Mouse (Mus musculus): ENCODE measurements at regions not wholly inside any gene's neighbourhood (a gene's known extent, or its start where the extent isn't known, plus 50 kb on each side); places are given as distances from the start of the nearest gene placed in this dataset.

DNA sequence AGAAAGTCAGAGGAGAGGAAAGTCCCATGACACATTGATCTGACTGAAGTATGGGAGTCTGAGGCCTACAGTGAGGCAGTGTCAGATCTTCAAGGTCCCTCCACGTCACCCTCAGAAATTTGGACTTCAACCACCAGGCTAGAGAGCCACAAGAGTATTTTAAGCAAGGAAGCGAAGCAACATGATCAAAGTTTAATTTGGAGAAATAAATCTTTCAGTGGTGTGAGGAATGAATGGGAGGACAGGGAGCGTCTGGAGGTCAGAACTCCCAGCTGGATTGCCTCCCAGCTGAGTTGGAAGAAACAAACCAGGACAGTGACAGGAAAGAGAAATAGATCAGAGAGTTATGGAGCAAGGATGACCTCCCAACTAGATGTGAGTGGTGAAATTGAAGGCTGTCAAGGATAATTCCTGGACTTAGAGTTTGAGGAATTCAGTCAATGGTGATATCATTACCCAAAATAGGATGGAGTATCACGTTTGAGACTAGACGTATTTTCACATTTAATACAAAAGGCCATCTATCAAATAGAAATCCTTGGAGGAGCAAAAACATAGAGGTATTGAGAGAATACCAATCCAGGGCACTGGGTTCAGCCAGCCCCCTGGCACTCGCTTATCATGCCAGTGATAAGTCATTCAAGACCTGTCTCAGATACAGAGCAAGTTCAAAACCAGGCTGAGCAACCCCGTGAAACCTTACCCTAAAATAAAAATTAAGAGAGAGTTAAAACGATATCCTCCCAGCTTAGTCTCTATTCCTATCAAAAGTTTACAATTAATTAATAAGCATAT is 494.7 kb downstream of the Ppargc1a start:
- ATAC-seq (ENCODE audit: low FRiP score) (no peak), DNase-seq (ENCODE audit: low spot score, missing footprints) (no peak)
- H3K9me3 ChIP-seq (ENCODE audit: control insufficient read depth, low read length) = no peaks in the 10 kb centered on the region
- no peak overlapping the region for H3K4me2 ChIP-seq
- no peak overlapping the region for H3K27ac ChIP-seq (ENCODE audit: low read depth, low read length)
- no peaks in the 10 kb centered on the region for H3K36me3 ChIP-seq (ENCODE audit: control insufficient read depth, insufficient read depth, low read length)
- H3K9ac ChIP-seq (ENCODE audit: low read length) = no peak overlapping the region
- no peaks in the 10 kb centered on the region for H3K4me1 ChIP-seq (ENCODE audit: control insufficient read depth, insufficient read depth, low read length)
- 91% methylated on average over 8 of the region's 8 CpGs for WGBS
- H3K27me3 ChIP-seq (ENCODE audit: control insufficient read depth, insufficient read depth, low read length) = no peaks in the 10 kb centered on the region
- H3K4me3 ChIP-seq (ENCODE audit: low read depth, low read length) = no peak overlapping the region

DNA sequence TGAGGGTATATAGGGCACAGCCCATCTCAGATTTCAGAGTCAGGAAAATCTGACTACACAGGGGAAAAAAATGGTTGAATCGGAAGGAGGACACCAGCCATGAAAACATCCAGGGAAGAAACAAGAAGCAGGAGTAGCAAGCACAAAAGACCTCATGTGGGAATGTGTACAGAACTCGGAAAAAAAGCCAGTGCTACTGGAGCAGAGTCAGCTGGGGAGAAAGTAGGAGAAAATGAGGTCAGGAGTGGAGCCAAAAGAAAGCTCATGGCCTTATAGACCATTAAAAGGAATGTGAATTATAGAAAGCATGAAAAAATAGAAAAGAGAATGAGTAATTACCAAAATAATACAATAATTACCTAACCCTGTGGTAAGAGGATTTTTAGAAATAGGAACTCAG is 495.4 kb downstream of the Ppargc1a start:
- 80% methylated on average over 2 of the region's 2 CpGs for WGBS
- DNase-seq (ENCODE audit: low spot score, missing footprints) = no peak

GRCm38 (mm10) chr5:51069668-51070067 is 497.9 kb downstream of the Ppargc1a start:
- ATAC-seq (ENCODE audit: low FRiP score) (no peak), DNase-seq (ENCODE audit: low spot score, missing footprints) (no peak)
- WGBS = 60% methylated on average over 1 of the region's 1 CpGs
- H3K27ac ChIP-seq (ENCODE audit: low read depth, low read length) = no peak overlapping the region
- H3K4me3 ChIP-seq (ENCODE audit: low read depth, low read length) = no peak overlapping the region
- H3K4me2 ChIP-seq = no peak overlapping the region
- H3K9ac ChIP-seq (ENCODE audit: low read length) = no peak overlapping the region
- no peaks in the 10 kb centered on the region for H3K4me1 ChIP-seq (ENCODE audit: control insufficient read depth, insufficient read depth, low read length)
- no peaks in the 10 kb centered on the region for H3K36me3 ChIP-seq (ENCODE audit: control insufficient read depth, insufficient read depth, low read length)
- H3K9me3 ChIP-seq (ENCODE audit: control insufficient read depth, low read length) = no peaks in the 10 kb centered on the region
- no peaks in the 10 kb centered on the region for H3K27me3 ChIP-seq (ENCODE audit: control insufficient read depth, insufficient read depth, low read length)

More for the DNA sequence above, 495.4 kb downstream of the Ppargc1a start:
- Histone ChIP-seq H3K4me1 (ENCODE audit: control insufficient read depth, insufficient read depth, low read length) (no peaks in the 10 kb centered on the region), H3K27ac (ENCODE audit: low read depth, low read length) (no peak overlapping the region), H3K27me3 (ENCODE audit: control insufficient read depth, insufficient read depth, low read length) (no peaks in the 10 kb centered on the region), H3K9me3 (ENCODE audit: control insufficient read depth, low read length) (no peaks in the 10 kb centered on the region), H3K36me3 (ENCODE audit: control insufficient read depth, insufficient read depth, low read length) (no peaks in the 10 kb centered on the region), H3K4me2 (no peak overlapping the region), H3K4me3 (ENCODE audit: low read depth, low read length) (no peak overlapping the region), H3K9ac (ENCODE audit: low read length) (no peak overlapping the region)
- ATAC-seq (ENCODE audit: low FRiP score) = no peak

DNA sequence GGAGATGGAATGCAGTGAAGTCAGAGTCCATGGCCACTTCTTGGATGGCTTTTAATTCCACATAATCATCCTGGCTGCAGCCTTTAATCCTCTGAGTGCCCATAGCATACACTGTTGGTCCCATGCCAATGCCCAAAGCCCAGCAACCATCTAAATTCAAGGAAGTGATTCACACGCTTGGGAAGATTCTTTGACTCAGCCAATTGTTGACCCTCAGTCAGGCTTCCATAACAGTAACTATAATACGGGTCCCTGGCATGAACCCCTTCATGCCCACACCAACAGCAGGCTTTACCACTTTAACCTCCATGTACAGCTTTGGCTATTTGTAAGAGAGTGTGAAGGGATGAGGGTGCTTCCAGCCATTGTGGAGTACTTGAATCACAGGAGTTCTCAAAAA is 521.7 kb downstream of the Ppargc1a start:
- DNase-seq (ENCODE audit: low spot score, missing footprints) (no peak), ATAC-seq (ENCODE audit: low FRiP score) (no peak)
- Histone ChIP-seq H3K9ac (ENCODE audit: low read length) (no peak overlapping the region), H3K27me3 (ENCODE audit: control insufficient read depth, insufficient read depth, low read length) (no peaks in the 10 kb centered on the region), H3K4me2 (no peak overlapping the region), H3K27ac (ENCODE audit: low read depth, low read length) (no peak overlapping the region), H3K36me3 (ENCODE audit: control insufficient read depth, insufficient read depth, low read length) (no peaks in the 10 kb centered on the region), H3K9me3 (ENCODE audit: control insufficient read depth, low read length) (no peaks in the 10 kb centered on the region), H3K4me1 (ENCODE audit: control insufficient read depth, insufficient read depth, low read length) (no peaks in the 10 kb centered on the region), H3K4me3 (ENCODE audit: low read depth, low read length) (no peak overlapping the region)
- WGBS = 89% methylated on average over 2 of the region's 2 CpGs

GRCm38 (mm10) chr5:51041541-51042217 is 525.8 kb downstream of the Ppargc1a start:
- Histone ChIP-seq H3K36me3 (ENCODE audit: control insufficient read depth, insufficient read depth, low read length) (no peaks in the 10 kb centered on the region), H3K4me1 (ENCODE audit: control insufficient read depth, insufficient read depth, low read length) (no peaks in the 10 kb centered on the region), H3K27me3 (ENCODE audit: control insufficient read depth, insufficient read depth, low read length) (no peaks in the 10 kb centered on the region), H3K4me3 (ENCODE audit: low read depth, low read length) (no peak overlapping the region), H3K4me2 (no peak overlapping the region), H3K27ac (ENCODE audit: low read depth, low read length) (no peak overlapping the region), H3K9ac (ENCODE audit: low read length) (no peak overlapping the region), H3K9me3 (ENCODE audit: control insufficient read depth, low read length) (no peaks in the 10 kb centered on the region)
- 87% methylated on average over 6 of the region's 6 CpGs for WGBS
- DNase-seq (ENCODE audit: low spot score, missing footprints) (no peak), ATAC-seq (ENCODE audit: low FRiP score) (no peak)

DNA sequence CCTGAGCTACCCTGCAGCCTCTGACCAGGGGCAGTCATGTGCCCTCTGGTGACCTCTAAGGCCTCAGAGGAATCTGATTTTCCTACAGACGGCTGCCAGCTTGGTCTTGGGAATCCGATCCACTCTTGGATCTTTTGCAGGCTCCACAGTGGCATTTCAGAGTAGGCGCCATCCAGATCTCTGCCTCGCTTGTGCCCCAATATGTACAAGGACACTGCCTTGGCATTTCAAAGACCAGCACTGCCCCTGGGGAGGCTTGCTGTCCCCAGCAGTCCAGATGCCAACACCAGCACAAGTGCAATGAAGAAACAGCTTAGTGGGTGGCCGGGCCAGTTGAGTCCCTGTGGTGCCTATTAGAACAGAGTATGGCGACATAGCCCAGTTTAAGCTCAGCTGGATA is 526.6 kb downstream of the Ppargc1a start:
- no peaks in the 10 kb centered on the region for H3K36me3 ChIP-seq (ENCODE audit: control insufficient read depth, insufficient read depth, low read length)
- ATAC-seq (ENCODE audit: low FRiP score) (no peak), DNase-seq (ENCODE audit: low spot score, missing footprints) (no peak)
- H3K4me1 ChIP-seq (ENCODE audit: control insufficient read depth, insufficient read depth, low read length) = no peaks in the 10 kb centered on the region
- no peaks in the 10 kb centered on the region for H3K27me3 ChIP-seq (ENCODE audit: control insufficient read depth, insufficient read depth, low read length)
- WGBS = 80% methylated on average over 6 of the region's 6 CpGs
- H3K9me3 ChIP-seq (ENCODE audit: control insufficient read depth, low read length) = no peaks in the 10 kb centered on the region
- no peak overlapping the region for H3K27ac ChIP-seq (ENCODE audit: low read depth, low read length)
- no peak overlapping the region for H3K4me2 ChIP-seq
- H3K9ac ChIP-seq (ENCODE audit: low read length) = no peak overlapping the region
- H3K4me3 ChIP-seq (ENCODE audit: low read depth, low read length) = no peak overlapping the region

GRCm38 (mm10) chr5:51040463-51040862 is 527.1 kb downstream of the Ppargc1a start:
- H3K27ac ChIP-seq (ENCODE audit: low read depth, low read length) = no peak overlapping the region
- 87% methylated on average over 6 of the region's 6 CpGs for WGBS
- H3K4me2 ChIP-seq = no peak overlapping the region
- H3K27me3 ChIP-seq (ENCODE audit: control insufficient read depth, insufficient read depth, low read length) = no peaks in the 10 kb centered on the region
- no peak overlapping the region for H3K4me3 ChIP-seq (ENCODE audit: low read depth, low read length)
- ATAC-seq (ENCODE audit: low FRiP score) = no peak
- H3K36me3 ChIP-seq (ENCODE audit: control insufficient read depth, insufficient read depth, low read length) = no peaks in the 10 kb centered on the region
- H3K4me1 ChIP-seq (ENCODE audit: control insufficient read depth, insufficient read depth, low read length) = no peaks in the 10 kb centered on the region
- no peak for DNase-seq (ENCODE audit: low spot score, missing footprints)
- H3K9ac ChIP-seq (ENCODE audit: low read length) = no peak overlapping the region
- no peaks in the 10 kb centered on the region for H3K9me3 ChIP-seq (ENCODE audit: control insufficient read depth, low read length)

DNA sequence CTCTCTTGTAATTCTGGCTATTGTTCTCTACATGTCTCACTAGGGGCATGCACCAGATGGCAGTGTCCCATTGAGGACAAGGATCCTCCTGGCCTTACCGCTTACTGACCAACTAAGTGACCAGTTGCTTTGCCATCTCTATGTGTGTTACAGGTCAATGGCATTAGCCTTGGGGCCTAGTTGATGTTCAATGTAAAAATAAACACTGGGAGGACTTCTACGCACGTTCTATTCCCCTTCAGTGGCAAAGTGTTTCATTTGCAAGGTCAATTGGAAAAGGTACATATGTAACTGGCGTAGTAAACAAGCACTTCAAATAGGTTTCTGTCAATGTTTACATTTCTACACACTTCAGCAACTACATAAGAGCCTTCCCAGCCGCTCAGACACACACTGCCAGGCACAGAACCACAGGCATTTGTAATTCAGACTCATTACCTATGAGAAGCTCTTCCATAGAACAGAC is 527.8 kb downstream of the Ppargc1a start:
- Histone ChIP-seq H3K36me3 (ENCODE audit: control insufficient read depth, insufficient read depth, low read length) (no peaks in the 10 kb centered on the region), H3K27me3 (ENCODE audit: control insufficient read depth, insufficient read depth, low read length) (no peaks in the 10 kb centered on the region), H3K4me2 (no peak overlapping the region), H3K4me1 (ENCODE audit: control insufficient read depth, insufficient read depth, low read length) (no peaks in the 10 kb centered on the region), H3K4me3 (ENCODE audit: low read depth, low read length) (no peak overlapping the region), H3K9ac (ENCODE audit: low read length) (no peak overlapping the region), H3K9me3 (ENCODE audit: control insufficient read depth, low read length) (no peaks in the 10 kb centered on the region), H3K27ac (ENCODE audit: low read depth, low read length) (no peak overlapping the region)
- WGBS = 83% methylated on average over 5 of the region's 5 CpGs
- no peak for DNase-seq (ENCODE audit: low spot score, missing footprints)
- no peak for ATAC-seq (ENCODE audit: low FRiP score)

DNA sequence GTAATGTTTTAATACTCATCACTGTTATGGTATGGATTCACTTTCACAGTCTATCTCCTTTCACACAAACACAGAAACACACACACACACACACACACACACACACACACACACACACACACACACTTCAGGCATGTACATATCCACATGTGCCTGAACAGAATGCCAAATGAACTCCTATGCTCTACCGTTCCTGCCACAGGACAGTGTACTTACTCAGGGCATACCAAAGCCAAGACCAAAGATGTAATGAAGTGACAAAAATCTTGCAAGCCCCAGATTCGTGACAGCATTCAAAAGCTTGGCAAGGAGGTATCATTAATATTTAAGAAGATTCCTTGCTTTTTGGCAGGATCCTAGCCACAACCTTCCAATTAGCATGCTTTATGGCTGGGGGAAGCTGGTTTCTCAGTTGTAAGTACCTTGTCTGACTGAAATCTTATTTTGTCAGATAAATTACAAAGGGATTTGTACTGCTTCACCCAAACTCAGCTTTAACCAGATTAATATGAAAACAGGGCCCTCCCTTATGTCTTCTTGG is 531.0 kb downstream of the Ppargc1a start:
- ATAC-seq (ENCODE audit: low FRiP score) (no peak), DNase-seq (ENCODE audit: low spot score, missing footprints) (no peak)
- H3K27me3 ChIP-seq (ENCODE audit: control insufficient read depth, insufficient read depth, low read length) = no peaks in the 10 kb centered on the region
- WGBS = 83% methylated on average over 2 of the region's 2 CpGs
- H3K9ac ChIP-seq (ENCODE audit: low read length) = no peak overlapping the region
- H3K36me3 ChIP-seq (ENCODE audit: control insufficient read depth, insufficient read depth, low read length) = no peaks in the 10 kb centered on the region
- H3K27ac ChIP-seq (ENCODE audit: low read depth, low read length) = no peak overlapping the region
- no peak overlapping the region for H3K4me2 ChIP-seq
- H3K4me3 ChIP-seq (ENCODE audit: low read depth, low read length) = no peak overlapping the region
- H3K4me1 ChIP-seq (ENCODE audit: control insufficient read depth, insufficient read depth, low read length) = no peaks in the 10 kb centered on the region
- no peaks in the 10 kb centered on the region for H3K9me3 ChIP-seq (ENCODE audit: control insufficient read depth, low read length)
